Mouse (Mus musculus) myocyte (in vitro differentiated cells): ENCODE measurements around the gene Thoc3. TPM values are rescaled to one million over a fixed set of nuclear protein-coding genes. Genes with fewer than 3 reads are reported as not detected.

ENCODE experiments used
- H3K27me3 ChIP-seq: one replicate; pipeline ENCODE4 v1.6.1; 2011; ENCODE audit not compliant: control insufficient read depth, insufficient read depth, insufficient read length
- H3K36me3 ChIP-seq: one replicate; pipeline ENCODE4 v1.6.1; 2011; ENCODE audit not compliant: control insufficient read depth, insufficient read depth
- H3K4me2 ChIP-seq: one replicate; pipeline ENCODE4 v1.6.1; 2011; ENCODE audit warnings: low read depth, control low read depth
- H3K4me3 ChIP-seq: one replicate; pipeline ENCODE4 v1.5.1; 2011; ENCODE audit warnings: mild to moderate bottlenecking, control low read depth, moderate library complexity
- H3K79me2 ChIP-seq: one replicate; pipeline ENCODE4 v1.6.1; 2011; ENCODE audit not compliant: control insufficient read depth, insufficient read depth
- H3ac ChIP-seq: one replicate; pipeline ENCODE4 v1.6.1; 2011; ENCODE audit not compliant: control insufficient read depth, insufficient read length
- CEBPB ChIP-seq: IDR thresholded peaks from 2 replicates; pipeline ENCODE4 v1.6.1; 2011; ENCODE audit warnings: mild to moderate bottlenecking, moderate library complexity; ENCODE audit not compliant: poor library complexity, insufficient read depth, severe bottlenecking
- E2F4 ChIP-seq: IDR thresholded peaks from one replicate; pipeline ENCODE4 v1.6.1; 2011; ENCODE audit warnings: mild to moderate bottlenecking, control low read depth, moderate library complexity; ENCODE audit not compliant: insufficient read depth
- MAX ChIP-seq: IDR thresholded peaks from one replicate; pipeline ENCODE4 v1.6.1; 2011; ENCODE audit warnings: low read depth, mild to moderate bottlenecking, control low read depth
- MYOD1 ChIP-seq, 3 experiments: IDR thresholded peaks; one replicate each; pipeline ENCODE4 v1.6.1; 2011; ENCODE audit warnings: control low read depth in 2 of 3, low read depth in 2 of 3, mild to moderate bottlenecking in 2 of 3, moderate library complexity in 1 of 3; ENCODE audit not compliant: insufficient read length in 2 of 3, control insufficient read depth in 1 of 3
- MYOG ChIP-seq, 3 experiments: IDR thresholded peaks; one replicate each; pipeline ENCODE4 v1.6.1; 2011; ENCODE audit warnings: control low read depth in 2 of 3, low read depth in 2 of 3, mild to moderate bottlenecking in 2 of 3; ENCODE audit not compliant: insufficient read length in 2 of 3, control insufficient read depth in 1 of 3, insufficient read depth in 1 of 3
- POLR2A ChIP-seq: IDR thresholded peaks from one replicate; pipeline ENCODE4 v1.6.1; 2011; ENCODE audit warnings: low read depth, mild to moderate bottlenecking, control low read depth, moderate library complexity; ENCODE audit not compliant: insufficient read length
- POLR2AphosphoS2 ChIP-seq: IDR thresholded peaks from one replicate; pipeline ENCODE4 v1.6.1; 2011; ENCODE audit warnings: low read depth, control low read depth; ENCODE audit not compliant: insufficient read length
- REST ChIP-seq: IDR thresholded peaks from one replicate; pipeline ENCODE4 v1.6.1; 2011; ENCODE audit warnings: mild to moderate bottlenecking, control low read depth, moderate library complexity; ENCODE audit not compliant: insufficient read depth, insufficient read length
- SRF ChIP-seq: IDR thresholded peaks from one replicate; pipeline ENCODE4 v1.6.1; 2011; ENCODE audit warnings: low read depth; ENCODE audit not compliant: control insufficient read depth, insufficient read length
- TCF12 ChIP-seq: IDR thresholded peaks from one replicate; pipeline ENCODE4 v1.6.1; 2011; ENCODE audit warnings: mild to moderate bottlenecking, control low read depth; ENCODE audit not compliant: poor library complexity, insufficient read depth, severe bottlenecking
- TCF3 ChIP-seq: IDR thresholded peaks from one replicate; pipeline ENCODE4 v1.6.1; 2011; ENCODE audit warnings: low read depth, control low read depth; ENCODE audit not compliant: insufficient read length
- USF1 ChIP-seq: IDR thresholded peaks from one replicate; pipeline ENCODE4 v1.6.1; 2011; ENCODE audit warnings: low read depth, mild to moderate bottlenecking, control low read depth, moderate library complexity
- polyA plus RNA-seq: library from polyadenylated mRNA; unstranded; fragments of >200 nt; fragmentation: generic; extraction: Trizol; gene quantifications from one replicate; pipeline ENCODE4 v1.2.1, GENCODE M21; 2012; ENCODE audit warnings: missing spikeins

Gene Thoc3
- polyA plus RNA-seq, 1 experiment, result 40.6 TPM

DNA sequence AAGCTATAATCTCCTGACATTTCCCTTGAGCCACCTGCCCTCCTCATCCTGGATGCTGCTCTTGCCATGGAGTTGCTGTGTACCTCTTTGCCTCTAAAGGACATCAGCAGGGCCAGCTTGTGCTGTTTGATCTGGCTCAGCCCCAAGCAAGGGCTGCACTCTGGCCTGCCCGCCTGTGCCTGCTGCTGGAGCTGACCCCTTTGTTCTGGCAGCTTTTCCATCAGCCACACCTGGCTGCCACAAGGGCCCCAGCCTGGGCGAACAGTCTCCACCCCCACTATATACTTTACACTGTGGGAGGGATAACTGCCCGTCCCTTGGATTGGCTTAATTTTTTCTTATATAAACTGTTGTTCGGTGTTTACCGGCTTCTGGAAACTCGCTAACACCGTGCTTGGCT is 28.7 kb downstream of the Thoc3 start:
- Histone ChIP-seq H3K36me3 (no peaks in the 10 kb centered on the region), H3K27me3 (peaks cover 38% of the 10 kb centered on the region), H3K4me3 (no peak overlapping the region), H3K79me2 (no peaks in the 10 kb centered on the region), H3ac (no peak overlapping the region), H3K4me2 (no peak overlapping the region)
- no peak for TF ChIP-seq POLR2AphosphoS2
- TF ChIP-seq CEBPB, result no peak

- Histone ChIP-seq H3K4me3 (no peak overlapping the region), H3K36me3 (no peaks in the 10 kb centered on the region), H3K79me2 (no peaks in the 10 kb centered on the region), H3K4me2 (no peak overlapping the region), H3ac (no peak overlapping the region), H3K27me3 (peaks cover 39% of the 10 kb centered on the region)
- TF ChIP-seq USF1 (no peak), SRF (no peak), MAX (no peak), MYOD1 (IDR thresholded peaks at IDR 0.05; ENCODE audit: control insufficient read depth in 1 of 3, insufficient read length in 2 of 3, low read depth in 2 of 3) (no peak), POLR2AphosphoS2 (no peak), POLR2A (no peak), MYOG (IDR thresholded peaks at IDR 0.05; ENCODE audit: control insufficient read depth in 1 of 3, insufficient read depth in 1 of 3, insufficient read length in 2 of 3, low read depth in 2 of 3) (no peak), E2F4 (no peak), TCF12 (no peak), TCF3 (no peak), CEBPB (no peak), REST (no peak)
Observed at GRCm38 (mm10) chr13:54438814-54439213, 29.8 kb downstream of the Thoc3 start.

DNA sequence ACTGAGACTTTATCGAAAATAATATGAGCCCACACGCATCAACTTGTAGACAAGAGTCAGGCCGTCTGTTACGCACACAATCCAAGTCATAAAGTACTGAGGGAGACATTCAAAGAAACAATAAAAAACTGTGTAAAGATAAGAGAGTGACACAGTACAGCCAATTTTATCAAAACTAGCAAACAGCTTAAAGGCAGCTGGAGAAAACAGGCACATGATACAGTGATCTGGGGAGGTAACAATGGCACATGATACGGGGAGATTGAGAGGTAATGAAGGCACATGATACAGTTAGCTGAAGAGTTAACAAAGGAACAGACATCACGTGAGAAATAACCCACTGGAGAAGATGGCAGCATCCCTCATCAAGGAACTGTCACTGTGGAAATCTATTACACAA is 31.6 kb downstream of the Thoc3 start:
- Histone ChIP-seq H3K79me2 (no peaks in the 10 kb centered on the region), H3K4me3 (no peak overlapping the region), H3K4me2 (no peak overlapping the region), H3K27me3 (peaks cover 43% of the 10 kb centered on the region), H3ac (no peak overlapping the region), H3K36me3 (no peaks in the 10 kb centered on the region)
- TF ChIP-seq POLR2A (no peak), MYOD1 (IDR thresholded peaks at IDR 0.05; ENCODE audit: control insufficient read depth in 1 of 3, insufficient read length in 2 of 3, low read depth in 2 of 3) (no peak), MAX (no peak), USF1 (no peak), REST (no peak), TCF3 (no peak), CEBPB (no peak), TCF12 (no peak)

DNA sequence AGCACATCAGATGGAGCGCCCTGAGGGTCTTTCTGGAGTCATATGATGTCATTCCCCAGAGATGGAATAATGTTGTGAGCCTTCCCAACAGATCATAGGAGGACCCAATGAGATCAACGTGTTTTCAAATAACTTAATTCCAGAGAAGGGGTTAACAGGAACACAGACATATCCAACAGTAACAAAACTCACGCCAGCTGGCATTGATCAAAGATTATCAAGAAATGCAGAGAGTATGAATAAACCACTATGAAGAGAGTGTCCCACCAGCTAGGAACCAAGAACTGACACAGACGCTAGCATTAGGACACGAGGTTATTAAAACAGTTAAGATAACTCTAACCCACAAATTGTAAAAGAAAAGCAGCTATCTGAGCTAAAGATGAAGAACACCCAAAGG is 32.0 kb downstream of the Thoc3 start:
- H3ac ChIP-seq, result no peak overlapping the region
- peaks cover 41% of the 10 kb centered on the region for H3K27me3 ChIP-seq
- H3K4me2 ChIP-seq, result no peak overlapping the region
- TF ChIP-seq MYOG (IDR thresholded peaks at IDR 0.05; ENCODE audit: control insufficient read depth in 1 of 3, insufficient read depth in 1 of 3, insufficient read length in 2 of 3, low read depth in 2 of 3), result no peak
- no peak for TF ChIP-seq USF1
- TF ChIP-seq MAX, result no peak
- TF ChIP-seq MYOD1 (IDR thresholded peaks at IDR 0.05; ENCODE audit: control insufficient read depth in 1 of 3, insufficient read length in 2 of 3, low read depth in 2 of 3), result no peak
- no peak for TF ChIP-seq E2F4
- TF ChIP-seq REST, result no peak
- no peak for TF ChIP-seq TCF3
- no peak for TF ChIP-seq TCF12
- no peak for TF ChIP-seq CEBPB
- H3K79me2 ChIP-seq, result no peaks in the 10 kb centered on the region
- no peak overlapping the region for H3K4me3 ChIP-seq
- H3K36me3 ChIP-seq, result no peaks in the 10 kb centered on the region

DNA sequence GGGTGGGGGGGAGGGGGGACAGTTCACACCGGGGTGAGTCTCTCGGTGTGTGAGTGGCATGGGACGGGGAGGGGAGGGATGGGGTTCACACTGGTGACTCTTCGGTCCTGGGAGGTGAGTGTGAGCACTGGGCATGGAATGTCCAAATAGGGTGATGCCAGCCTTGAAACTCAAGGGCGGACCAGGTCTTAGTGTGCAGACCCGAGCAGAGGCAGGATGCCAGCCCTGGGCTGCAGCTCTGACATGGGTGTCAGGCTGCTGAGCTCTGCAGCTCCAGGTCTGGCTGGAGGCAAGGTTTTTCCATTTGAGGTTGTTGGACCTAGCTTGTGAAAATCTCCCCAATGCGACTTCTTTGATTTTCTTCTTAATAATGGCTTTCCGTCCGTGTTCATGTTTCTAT is 37.5 kb downstream of the Thoc3 start:
- H3K4me3 ChIP-seq, result no peak overlapping the region
- H3K36me3 ChIP-seq, result no peaks in the 10 kb centered on the region
- no peaks in the 10 kb centered on the region for H3K79me2 ChIP-seq
- no peak overlapping the region for H3K4me2 ChIP-seq
- no peak overlapping the region for H3ac ChIP-seq
- TF ChIP-seq MYOD1 (IDR thresholded peaks at IDR 0.05; ENCODE audit: control insufficient read depth in 1 of 3, insufficient read length in 2 of 3, low read depth in 2 of 3), result no peak
- no peak for TF ChIP-seq MYOG (IDR thresholded peaks at IDR 0.05; ENCODE audit: control insufficient read depth in 1 of 3, insufficient read depth in 1 of 3, insufficient read length in 2 of 3, low read depth in 2 of 3)
- TF ChIP-seq TCF12, result no peak
- no peak for TF ChIP-seq CEBPB
- TF ChIP-seq POLR2A, result no peak
- TF ChIP-seq POLR2AphosphoS2, result no peak
- no peak for TF ChIP-seq TCF3
- no peak for TF ChIP-seq USF1
- TF ChIP-seq REST, result no peak
- no peak for TF ChIP-seq SRF
- no peak for TF ChIP-seq E2F4
- TF ChIP-seq MAX, result no peak
- H3K27me3 ChIP-seq, result peaks cover 25% of the 10 kb centered on the region
